9 mouse cellular contexts compared by ENCODE assay signal in genomic region chr15:89195261-89195681, GRCm38 (mm10). TPM values are rescaled to one million over a fixed set of nuclear protein-coding genes. Genes with fewer than 3 reads are reported as not detected.
A peak's percentile ranks its signal among the peaks of the same experiment; 100 is the strongest.
DNase-seq lines count a peak whose midpoint lies in the region; ATAC-seq lines count a peak whose summit lies in the region.
"Had no signal": no experiment of that assay in that cellular context is flagged by ENCODE, and none has a peak within 500 bp of the region (broad histone marks: within the 10 kb centered on the region; RNA-seq: fewer than 3 reads in every experiment).

No protein-coding gene starts in this region.

- peak overlapping the region; percentile 98 for H3K27ac ChIP-seq in hindbrain, embryonic 13.5 days
- peak overlapping the region; percentile 95 for H3K27ac ChIP-seq in midbrain, embryonic 11.5 days (ENCODE audit: low read depth, low read length)

- H3K36me3 ChIP-seq in hindbrain, embryonic 13.5 days, result peaks cover 15% of the 10 kb centered on the region
- no peaks in the 10 kb centered on the region for H3K36me3 ChIP-seq in midbrain, embryonic 11.5 days (ENCODE audit: control insufficient read depth, insufficient read depth, low read length)

- H3K9me3 ChIP-seq in hindbrain, embryonic 13.5 days, result no peaks in the 10 kb centered on the region
- no peaks in the 10 kb centered on the region for H3K9me3 ChIP-seq in midbrain, embryonic 11.5 days (ENCODE audit: control insufficient read depth, low read length)

- ATAC-seq in hindbrain, embryonic 13.5 days (ENCODE audit: low FRiP score), result peak; percentile 5; the same call in 1 of the 2 replicates
- ATAC-seq in midbrain, embryonic 11.5 days (ENCODE audit: low FRiP score), result no peak

- peak overlapping the region; percentile 51 for H3K4me2 ChIP-seq in hindbrain, embryonic 13.5 days
- peak overlapping the region; percentile 72 for H3K4me2 ChIP-seq in midbrain, embryonic 11.5 days

- H3K4me1 ChIP-seq in hindbrain, embryonic 13.5 days (replicated peaks), result peaks cover 17% of the 10 kb centered on the region
- peaks cover 14% of the 10 kb centered on the region for H3K4me1 ChIP-seq in midbrain, embryonic 11.5 days (ENCODE audit: control insufficient read depth, insufficient read depth, low read length)

- peak overlapping the region; percentile 79 for H3K4me3 ChIP-seq in hindbrain, embryonic 13.5 days
- H3K4me3 ChIP-seq in midbrain, embryonic 11.5 days (ENCODE audit: low read depth, low read length), result peak overlapping the region; percentile 98

- peak; percentile 16 for DNase-seq in left cerebral cortex, postnatal 4 days
- no peak for DNase-seq in left cerebral cortex, adult 9 months (ENCODE audit: low spot score in 2 of 2)
- DNase-seq in embryo, embryonic 10 days (ENCODE audit: low spot score), result peak; percentile 81
- DNase-seq in midbrain, embryonic 11.5 days (ENCODE audit: low spot score, missing footprints), result peak; percentile 90
- no peak for DNase-seq in urinary bladder, postnatal 36 days (ENCODE audit: low spot score in 2 of 2)
- DNase-seq in gastrocnemius, postnatal 4 days (ENCODE audit: low spot score in 2 of 2), result no peak
- DNase-seq in Muller cell, postnatal 12 days (ENCODE audit: inconsistent ontology term), result no peak

- H3K9ac ChIP-seq in hindbrain, embryonic 13.5 days, result peak overlapping the region; percentile 95
- H3K9ac ChIP-seq in midbrain, embryonic 11.5 days (ENCODE audit: low read length), result peak overlapping the region; percentile 99

- intact Hi-C loops in left cerebral cortex, postnatal 4 days (cut with DNase I), result no loop called here

- 29% methylated on average over 6 of the region's 6 CpGs for WGBS in hindbrain, embryonic 13.5 days
- 22% methylated on average over 6 of the region's 6 CpGs for WGBS in midbrain, embryonic 11.5 days

- H3K27me3 ChIP-seq in hindbrain, embryonic 13.5 days, result no peaks in the 10 kb centered on the region
- no peaks in the 10 kb centered on the region for H3K27me3 ChIP-seq in midbrain, embryonic 11.5 days (ENCODE audit: control insufficient read depth, insufficient read depth, low read length)

RNA-seq across cellular contexts. Expression of gene Dennd6b, which starts 1.0 kb away (rescaled TPM):
- 10 to 100 TPM; 46.6 to 49.4 TPM for total RNA-seq in left cerebral cortex, postnatal 4 days (2021)
- 75.1 and 86.5 TPM in 2 replicates for polyA plus RNA-seq in hindbrain, embryonic 13.5 days (2015; fragmentation: Nextera tagmentation; extraction: Ambion mirVana)
- 26.2 and 26.6 TPM in 2 replicates for polyA plus RNA-seq in midbrain, embryonic 11.5 days (2014; fragmentation: Nextera tagmentation; extraction: Ambion mirVana)
- total RNA-seq in gastrocnemius, postnatal 4 days (2021), result 1 to 10 TPM; 7.9 to 9.0 TPM

RNA-seq across cellular contexts. Expression of gene Plxnb2, which starts 14.7 kb away (rescaled TPM):
- total RNA-seq in left cerebral cortex, postnatal 4 days (2021), result 100 to 1,000 TPM; 100 TPM
- 99.2 and 104 TPM in 2 replicates for polyA plus RNA-seq in hindbrain, embryonic 13.5 days (2015; fragmentation: Nextera tagmentation; extraction: Ambion mirVana)
- 97.5 and 115 TPM in 2 replicates for polyA plus RNA-seq in midbrain, embryonic 11.5 days (2014; fragmentation: Nextera tagmentation; extraction: Ambion mirVana)
- 10 to 100 TPM; 81.0 to 84.7 TPM for total RNA-seq in gastrocnemius, postnatal 4 days (2021)

RNA-seq across cellular contexts. Expression of gene Ppp6r2, which starts 16.1 kb away (rescaled TPM):
- total RNA-seq in left cerebral cortex, postnatal 4 days (2021), result 100 to 1,000 TPM; 163 to 165 TPM
- 82.8 and 87.3 TPM in 2 replicates for polyA plus RNA-seq in hindbrain, embryonic 13.5 days (2015; fragmentation: Nextera tagmentation; extraction: Ambion mirVana)
- 35.9 and 40.0 TPM in 2 replicates for polyA plus RNA-seq in midbrain, embryonic 11.5 days (2014; fragmentation: Nextera tagmentation; extraction: Ambion mirVana)
- total RNA-seq in gastrocnemius, postnatal 4 days (2021), result 10 to 100 TPM; 64.2 to 70.0 TPM

RNA-seq across cellular contexts. Expression of gene Mapk11, which starts 45.8 kb away (rescaled TPM):
- 10 to 100 TPM; 34.4 to 36.6 TPM for total RNA-seq in left cerebral cortex, postnatal 4 days (2021)
- 36.1 and 36.5 TPM in 2 replicates for polyA plus RNA-seq in hindbrain, embryonic 13.5 days (2015; fragmentation: Nextera tagmentation; extraction: Ambion mirVana)
- polyA plus RNA-seq in midbrain, embryonic 11.5 days (2014; fragmentation: Nextera tagmentation; extraction: Ambion mirVana), result 34.9 and 40.6 TPM in 2 replicates
- 1 to 10 TPM; 3.4 to 4.1 TPM for total RNA-seq in gastrocnemius, postnatal 4 days (2021)

RNA-seq across cellular contexts. Expression of gene Mapk12, which starts 54.8 kb away (rescaled TPM):
- total RNA-seq in left cerebral cortex, postnatal 4 days (2021), result 1 to 10 TPM; 4.1 to 5.0 TPM
- polyA plus RNA-seq in hindbrain, embryonic 13.5 days (2015; fragmentation: Nextera tagmentation; extraction: Ambion mirVana), result 5.9 and 7.1 TPM in 2 replicates
- polyA plus RNA-seq in midbrain, embryonic 11.5 days (2014; fragmentation: Nextera tagmentation; extraction: Ambion mirVana), result 21.3 and 27.0 TPM in 2 replicates
- 10 to 100 TPM; 54.4 to 57.3 TPM for total RNA-seq in gastrocnemius, postnatal 4 days (2021)
- total RNA-seq: common myeloid progenitor, adult 5-6 weeks had no signal

Comparison
In these comparisons a context has a peak if more than half of its experiments do, and no peak if none do; other contexts are left out.
1. DNase-seq: peak in left cerebral cortex, postnatal 4 days (single experiment), embryo, embryonic 10 days (single experiment) and midbrain, embryonic 11.5 days (single experiment); none in left cerebral cortex, adult 9 months (0 of 2), urinary bladder, postnatal 36 days (0 of 2), gastrocnemius, postnatal 4 days (0 of 2) and Muller cell, postnatal 12 days (single experiment).
2. RNA of gene Dennd6b, which starts 1.0 kb away (total RNA-seq): 46.6 to 49.4 TPM in left cerebral cortex, postnatal 4 days; 7.9 to 9.0 TPM in gastrocnemius, postnatal 4 days; every median in the first group is over 4 times any median in the second.